Mouse (Mus musculus): ENCODE measurements at regions not wholly inside any gene's neighbourhood (a gene's known extent, or its start where the extent isn't known, plus 50 kb on each side); places are given as distances from the start of the nearest gene placed in this dataset.

DNA sequence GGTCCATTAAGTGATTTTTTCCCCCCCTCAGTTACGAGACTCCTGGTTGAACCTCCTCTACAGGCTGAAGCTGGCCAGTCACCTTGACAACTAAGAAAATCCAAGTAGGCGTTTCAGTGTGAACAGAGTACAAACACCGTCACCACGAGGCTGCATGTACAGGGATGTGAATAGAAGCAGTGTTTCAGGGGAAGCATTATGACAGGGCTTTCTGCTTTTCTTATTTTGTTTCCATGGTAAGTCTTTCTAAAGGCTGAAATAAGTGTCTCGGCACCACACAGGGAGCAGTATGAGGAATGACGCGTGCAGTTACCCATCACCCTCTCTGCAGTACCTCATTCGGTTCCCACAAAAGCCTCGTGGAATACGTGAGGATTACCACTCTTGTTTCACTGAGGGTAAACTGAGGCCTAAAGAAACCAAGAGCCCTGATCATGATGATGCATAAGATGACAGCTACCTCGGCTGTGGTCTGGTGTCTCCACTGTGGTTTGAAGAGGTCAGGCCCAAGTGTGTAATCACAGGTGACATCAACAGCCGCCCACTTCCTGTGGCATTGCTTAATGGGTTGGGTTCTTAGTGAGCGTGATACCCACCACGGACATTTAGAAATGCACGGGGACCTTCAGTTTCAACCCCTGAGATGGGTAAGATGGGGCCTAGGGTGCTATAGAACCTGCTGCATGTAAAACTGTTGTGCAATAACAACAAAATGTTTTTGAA is 230.5 kb downstream of the Foxo1 start:
- DNase-seq = no peak

DNA sequence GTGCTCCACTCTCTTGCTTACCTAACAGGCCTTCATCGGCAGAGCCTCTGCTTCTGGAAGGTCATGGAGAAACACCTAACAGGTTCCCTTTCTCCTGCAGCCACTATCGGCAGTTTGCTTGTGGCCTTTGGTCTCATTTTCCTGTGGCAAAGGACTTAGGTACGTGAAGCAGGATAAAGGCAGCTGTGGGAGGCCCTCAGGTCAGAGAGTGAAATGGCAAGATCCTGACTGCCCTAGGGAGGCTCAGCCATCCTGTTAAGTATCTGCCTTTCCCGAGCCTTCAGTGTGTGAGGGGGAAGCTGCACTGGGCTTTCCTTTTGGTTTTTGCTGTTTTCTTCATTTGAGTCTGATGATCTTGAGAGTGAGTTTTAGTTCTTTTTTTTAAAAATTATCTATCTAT is 228.8 kb downstream of the Foxo1 start:
- DNase-seq = no peak

DNA sequence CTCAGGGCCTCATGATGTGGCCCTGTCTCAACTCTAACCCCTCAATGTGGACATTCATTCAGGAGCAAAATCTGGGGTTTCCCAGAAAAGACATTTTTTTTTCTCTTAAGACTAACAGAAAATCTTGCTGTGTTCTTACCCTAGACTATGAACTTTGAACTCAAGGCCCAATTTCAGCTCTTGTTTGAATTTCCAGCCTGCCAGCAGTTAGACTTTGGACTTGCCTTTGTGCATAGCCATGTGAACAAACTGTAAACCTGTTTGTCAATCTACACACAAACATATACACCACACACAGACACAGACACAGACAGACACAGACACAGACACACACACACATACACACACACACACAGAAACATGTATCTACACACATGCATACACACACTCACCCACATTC is 227.3 kb downstream of the Foxo1 start:
- DNase-seq = peak; percentile 56 to 76

DNA sequence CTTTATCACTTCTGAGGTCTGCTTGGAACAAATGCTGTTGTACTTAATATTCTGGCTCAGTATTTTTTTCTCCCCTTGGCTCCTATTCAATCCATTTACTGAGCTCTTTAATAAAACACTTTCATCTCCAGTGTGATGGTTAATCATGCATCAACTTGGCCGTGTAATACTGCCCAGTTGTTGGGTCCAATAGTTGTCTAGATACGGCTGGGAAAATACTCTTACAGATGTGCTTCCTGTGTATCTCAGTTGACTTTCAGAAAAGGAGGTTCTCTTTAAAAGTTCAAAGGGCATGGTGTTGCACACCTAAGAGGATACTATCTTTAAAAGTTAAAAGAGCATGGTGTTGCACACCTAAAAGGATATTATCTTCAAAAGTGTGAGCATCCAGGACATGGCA is 226.8 kb downstream of the Foxo1 start:
- DNase-seq = peak; percentile 39 to 44

DNA sequence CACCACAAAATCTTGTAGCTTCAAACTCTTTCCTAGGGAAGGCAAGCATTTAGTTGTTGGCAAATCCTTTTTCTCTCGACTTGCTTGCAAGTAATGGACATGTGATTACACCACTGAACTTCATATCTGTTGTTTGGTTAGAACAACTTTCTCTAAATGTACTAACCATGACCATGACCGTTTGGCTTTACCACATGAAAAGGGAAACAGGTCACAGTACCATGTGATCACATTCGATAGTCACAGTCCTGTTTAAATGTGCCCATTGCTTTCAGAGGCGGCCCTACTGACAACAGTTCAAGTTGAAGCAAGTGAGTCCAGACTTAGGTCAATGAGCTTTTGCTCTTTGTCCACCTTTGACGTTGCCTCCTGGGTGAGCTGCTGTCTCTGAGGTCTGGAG is 211.1 kb downstream of the Foxo1 start:
- no peak for DNase-seq

DNA sequence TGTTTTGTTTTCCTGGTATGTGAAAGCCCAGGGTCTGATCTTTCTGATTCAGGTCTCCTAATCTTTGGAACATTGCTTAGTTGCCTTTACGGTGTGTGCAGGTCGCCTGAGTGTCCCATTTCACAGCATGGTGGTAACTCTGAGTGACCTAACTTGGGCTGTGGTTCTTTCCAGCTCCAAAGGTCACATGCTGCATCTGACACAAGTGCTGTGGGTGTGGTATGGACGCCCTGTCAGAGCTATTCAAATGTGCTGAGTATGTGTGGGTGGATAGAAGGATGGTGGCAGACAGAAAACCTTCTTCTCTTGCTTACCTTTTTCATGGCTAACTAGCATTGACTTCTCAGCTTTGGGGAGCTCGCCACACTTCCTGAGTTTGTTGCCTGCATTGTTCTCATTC is 201.8 kb downstream of the Foxo1 start:
- no peak for DNase-seq

DNA sequence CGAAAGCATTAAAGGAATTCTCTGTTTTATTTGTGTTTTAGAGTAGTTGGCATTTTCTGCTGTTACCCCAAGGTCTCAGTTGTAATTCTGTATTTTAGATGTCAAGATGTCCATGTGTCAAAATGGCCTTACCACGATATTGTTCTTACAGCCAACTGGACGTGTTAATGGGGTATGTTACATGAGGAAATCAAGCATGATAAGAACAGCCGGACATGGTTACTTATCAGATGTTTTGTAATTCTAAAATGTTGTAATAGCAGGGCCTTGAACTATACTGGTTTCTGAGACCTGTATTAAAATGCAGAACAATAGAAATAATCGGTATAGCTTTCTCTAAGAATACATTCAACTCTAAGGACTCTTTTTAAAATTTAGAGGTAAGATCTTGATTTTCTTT is 201.3 kb downstream of the Foxo1 start:
- DNase-seq = no peak

DNA sequence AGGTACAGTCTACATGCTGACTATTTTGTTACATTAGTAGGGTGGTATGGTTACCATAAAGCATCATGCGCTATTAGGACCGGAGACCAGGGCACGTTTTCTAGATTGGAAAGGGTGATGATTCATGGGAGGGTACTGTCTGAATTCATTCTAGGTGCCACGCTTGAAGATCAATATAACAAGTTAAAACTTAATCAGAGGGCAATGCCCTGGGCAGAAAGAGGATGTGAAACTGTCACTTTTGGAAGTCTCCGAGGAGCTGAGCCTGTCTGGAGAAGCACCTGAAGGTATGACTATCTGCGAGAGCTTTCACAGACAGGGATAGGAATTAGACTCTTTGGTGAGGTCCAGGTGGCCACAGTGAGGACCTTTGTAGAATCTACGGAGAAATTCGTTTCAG is 200.2 kb downstream of the Foxo1 start:
- no peak for DNase-seq

DNA sequence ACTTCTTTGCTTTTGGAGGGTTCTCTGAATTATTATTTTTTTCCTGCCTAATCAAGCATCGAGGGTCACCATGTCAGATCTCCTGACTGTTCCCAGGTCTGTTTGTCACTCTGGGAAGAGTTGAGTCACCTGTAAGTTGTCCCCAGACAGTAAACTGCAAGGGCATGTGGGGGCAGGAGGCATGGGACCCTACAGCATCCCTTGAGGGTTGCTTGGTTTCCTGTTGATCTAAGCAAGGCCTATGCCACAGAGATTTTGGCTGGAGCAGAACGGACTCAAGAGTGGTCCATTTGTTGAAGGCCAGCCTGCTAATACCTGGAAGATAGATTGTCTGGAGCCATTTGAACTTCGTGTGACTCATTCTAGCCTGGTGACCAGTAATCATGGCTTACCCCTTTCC is 199.7 kb downstream of the Foxo1 start:
- DNase-seq = no peak

DNA sequence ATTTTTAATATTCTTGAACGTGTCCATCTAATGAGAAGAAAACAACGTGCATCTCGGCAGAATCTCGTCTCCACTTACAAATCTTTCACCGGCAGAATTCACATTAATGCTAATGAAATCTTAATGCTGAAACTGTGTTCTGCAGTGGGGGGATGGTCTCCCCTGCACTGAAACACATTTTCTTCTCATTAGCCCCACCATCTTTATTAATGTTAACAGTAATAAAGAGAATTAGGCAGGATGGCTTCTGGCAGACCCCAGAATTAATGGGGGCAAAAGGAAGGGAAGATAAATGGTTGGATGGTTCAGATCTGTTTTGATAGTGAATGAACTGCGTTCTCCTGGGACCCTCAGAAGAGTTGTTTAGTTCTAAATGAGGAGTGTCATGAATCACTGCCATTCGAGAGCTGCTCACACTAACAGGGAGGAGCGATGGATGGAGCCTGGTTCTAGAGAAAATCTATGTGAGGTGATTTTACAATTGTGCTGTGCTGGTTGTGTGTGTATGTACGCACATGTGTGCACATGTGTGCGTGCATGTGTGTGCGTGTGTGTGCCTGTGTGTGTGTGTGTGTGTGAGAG is 198.9 kb downstream of the Foxo1 start:
- no peak for DNase-seq

DNA sequence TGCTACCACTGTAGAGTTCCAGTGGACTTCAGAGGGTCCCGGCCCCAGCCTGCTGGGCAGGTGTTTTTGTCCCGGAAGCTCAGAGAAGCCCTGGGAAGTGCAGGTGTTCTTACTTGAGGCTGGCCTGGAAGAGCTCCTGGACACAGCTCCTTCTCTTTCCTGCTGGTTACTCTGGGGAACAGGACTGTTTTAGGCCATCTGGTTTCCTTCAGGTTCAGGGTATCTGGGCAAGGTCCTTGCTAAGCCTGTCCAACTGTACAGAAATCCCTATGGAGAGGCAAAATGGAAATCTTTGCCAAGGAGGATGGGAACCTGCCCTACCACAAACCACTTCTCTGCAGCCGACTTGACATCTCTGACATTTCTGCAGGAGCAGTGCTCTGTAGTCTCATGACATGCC is 198.4 kb downstream of the Foxo1 start:
- no peak for DNase-seq

DNA sequence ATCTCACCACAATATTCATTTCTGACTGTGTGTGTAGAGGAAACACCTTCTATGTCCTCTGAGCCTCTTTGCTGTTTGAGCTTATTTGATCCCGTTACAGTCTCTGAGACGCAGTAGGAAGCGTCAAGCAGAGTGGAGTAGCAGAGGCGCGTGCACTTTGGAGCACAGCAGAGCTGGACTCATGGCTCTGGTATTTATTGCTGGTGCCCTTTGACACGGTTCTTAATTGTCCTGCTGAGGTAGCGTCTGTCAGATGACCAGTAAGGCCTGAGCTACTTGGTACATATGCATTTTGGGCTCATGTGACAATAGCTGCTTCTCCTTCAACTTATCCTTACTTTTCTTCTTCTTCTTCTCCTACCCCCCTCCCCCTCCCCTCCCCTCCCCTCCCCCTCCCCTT is 195.8 kb downstream of the Foxo1 start:
- peak; percentile 47 to 66 for DNase-seq

DNA sequence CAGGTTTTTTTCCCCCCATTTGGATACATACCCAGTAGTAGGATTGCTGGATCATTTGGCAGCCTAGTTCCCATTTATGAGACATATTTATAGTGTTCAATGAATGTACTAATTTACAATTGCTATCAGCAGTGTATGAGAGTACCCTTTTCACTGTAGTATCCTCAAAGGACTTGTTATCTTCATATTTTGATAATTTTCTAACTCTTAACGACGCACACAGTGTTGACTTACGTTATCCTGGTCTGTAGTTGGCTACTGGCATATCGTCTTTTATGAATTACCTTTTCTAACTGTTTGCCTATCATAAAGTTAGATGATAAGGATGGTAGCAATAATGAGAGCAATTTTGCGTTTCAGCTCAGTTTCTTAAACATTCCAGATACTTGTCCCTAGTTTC is 186.8 kb downstream of the Foxo1 start:
- no peak for DNase-seq

DNA sequence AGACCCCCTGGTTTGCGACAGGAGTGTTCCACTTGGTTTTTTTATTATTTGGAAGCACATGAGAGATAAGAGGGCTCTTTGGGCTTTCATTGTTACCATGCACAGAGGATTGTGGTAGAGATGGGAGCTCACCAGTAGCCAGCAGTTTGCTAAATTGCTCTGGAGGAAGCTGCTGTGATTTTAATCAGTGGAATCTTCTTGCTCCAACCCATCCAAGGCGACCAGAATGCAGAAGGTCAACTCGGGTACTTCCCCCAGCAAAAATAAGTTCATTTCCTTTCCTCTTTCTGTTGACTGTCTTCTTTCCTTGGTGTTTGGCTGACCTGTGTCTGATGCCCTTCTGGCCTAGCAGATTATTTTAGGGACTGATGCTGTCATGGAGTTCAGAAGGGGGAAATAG is 184.9 kb downstream of the Foxo1 start:
- DNase-seq = peak; percentile 10 to 19

DNA sequence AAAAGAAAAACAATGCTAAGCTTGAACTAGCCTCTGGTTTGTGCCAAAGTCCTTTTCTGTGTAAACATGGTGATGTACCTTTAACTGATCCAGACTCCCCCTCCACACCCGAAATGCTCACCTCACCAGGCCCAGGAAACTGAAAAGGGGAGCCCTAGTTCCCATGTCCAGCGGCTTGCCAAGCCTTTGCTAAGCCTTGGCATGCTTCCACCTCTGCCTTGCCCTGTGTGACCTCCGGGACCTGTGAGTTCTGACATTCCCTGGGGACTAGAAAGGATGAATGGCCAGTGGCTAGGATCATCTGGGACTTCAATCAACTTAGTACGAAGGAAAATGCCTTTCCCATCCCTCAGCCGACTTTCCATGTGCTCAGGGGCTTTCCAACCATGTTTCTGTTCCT is 184.2 kb downstream of the Foxo1 start:
- DNase-seq = peak; percentile 76 to 77

DNA sequence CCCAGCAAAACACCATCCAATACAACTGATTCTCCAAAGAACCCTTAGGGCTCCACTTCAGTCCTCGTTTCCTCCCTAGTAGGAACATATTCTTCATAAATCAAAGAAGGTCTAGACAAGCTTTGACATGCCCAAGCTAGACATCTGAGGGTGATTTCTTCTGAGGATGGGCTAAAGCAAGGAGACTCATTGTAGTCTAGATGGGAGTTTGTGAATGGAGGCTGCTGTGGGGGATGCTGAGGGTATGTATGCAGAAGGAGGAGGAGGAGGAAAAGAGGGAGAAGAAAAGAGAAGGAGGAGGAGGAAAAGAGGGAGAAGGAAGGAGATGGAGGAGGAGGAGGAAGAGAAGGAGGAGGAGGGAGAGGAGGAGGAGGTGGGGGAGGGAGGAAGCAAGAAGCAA is 178.9 kb downstream of the Foxo1 start:
- no peak for DNase-seq

DNA sequence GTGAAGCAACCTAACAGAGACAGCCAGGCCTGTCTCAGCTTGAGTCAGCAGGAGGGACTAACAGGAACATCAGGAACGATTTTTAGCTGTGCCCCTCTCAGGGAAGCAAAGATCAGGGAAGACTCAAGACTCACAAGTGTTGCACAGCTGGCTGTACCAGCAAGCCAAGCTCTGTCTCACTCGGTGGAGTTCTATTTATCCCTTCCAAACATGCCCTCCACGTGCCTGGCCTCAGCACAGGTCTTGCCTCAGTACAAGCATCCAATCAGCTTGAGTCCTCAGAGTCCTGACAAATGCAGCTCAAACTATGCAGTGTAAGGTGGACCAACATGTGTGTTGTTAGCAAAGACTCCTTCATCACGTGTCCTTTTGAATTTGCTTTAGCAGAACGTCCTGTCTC is 178.4 kb downstream of the Foxo1 start:
- no peak for DNase-seq

DNA sequence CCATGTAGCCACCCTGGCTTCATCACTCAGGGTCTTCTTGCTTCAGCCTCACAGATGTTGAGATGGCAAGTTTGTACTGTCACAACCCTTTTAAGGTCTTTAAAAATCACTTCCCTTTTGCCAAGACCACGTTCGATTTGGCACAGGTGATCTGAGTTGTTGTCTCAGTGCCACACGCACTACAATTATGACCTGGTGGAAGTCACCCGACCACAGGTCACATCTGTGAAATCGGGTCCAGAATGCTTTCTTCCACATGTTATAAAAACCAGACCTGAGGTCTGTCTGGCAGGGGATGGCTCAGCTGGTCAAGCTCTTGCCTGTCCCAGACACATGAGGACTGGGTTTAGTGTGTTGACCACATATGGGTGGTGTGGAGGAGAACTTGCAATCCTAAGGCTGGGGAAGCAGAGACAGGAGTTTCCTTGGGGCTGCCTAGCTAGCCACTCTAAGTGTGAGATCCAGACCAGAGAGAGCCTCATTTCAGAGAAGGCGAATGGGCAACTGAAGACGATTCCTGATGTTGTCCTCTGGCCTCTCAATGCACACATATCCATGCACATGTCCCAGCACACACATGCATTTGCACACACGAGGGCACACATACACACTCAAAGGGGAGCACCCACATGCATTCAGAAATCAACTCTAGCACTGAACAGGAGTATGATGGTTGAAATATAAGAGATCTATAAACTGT is 176.4 kb downstream of the Foxo1 start:
- DNase-seq = no peak

DNA sequence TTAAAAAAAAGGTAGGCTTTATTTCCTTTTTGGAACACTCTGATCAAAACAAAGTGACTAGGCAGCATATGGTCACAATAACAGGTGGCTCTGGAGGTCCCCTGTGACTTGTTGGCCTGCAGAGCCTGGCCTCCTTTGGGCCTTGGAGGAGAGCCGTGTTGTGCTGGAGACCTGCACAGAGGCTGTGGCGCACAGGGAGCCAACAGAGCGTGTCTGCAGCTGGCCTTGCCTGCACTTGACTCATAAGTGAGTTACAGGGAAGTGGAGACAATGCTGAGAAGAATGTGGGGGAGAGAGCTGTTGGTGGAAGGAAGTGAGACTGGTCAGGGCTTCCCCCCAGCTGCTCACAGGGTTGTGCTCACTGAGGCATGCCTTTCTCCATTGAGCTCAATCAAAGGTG is 175.7 kb downstream of the Foxo1 start:
- peak; percentile 14 to 27 for DNase-seq

DNA sequence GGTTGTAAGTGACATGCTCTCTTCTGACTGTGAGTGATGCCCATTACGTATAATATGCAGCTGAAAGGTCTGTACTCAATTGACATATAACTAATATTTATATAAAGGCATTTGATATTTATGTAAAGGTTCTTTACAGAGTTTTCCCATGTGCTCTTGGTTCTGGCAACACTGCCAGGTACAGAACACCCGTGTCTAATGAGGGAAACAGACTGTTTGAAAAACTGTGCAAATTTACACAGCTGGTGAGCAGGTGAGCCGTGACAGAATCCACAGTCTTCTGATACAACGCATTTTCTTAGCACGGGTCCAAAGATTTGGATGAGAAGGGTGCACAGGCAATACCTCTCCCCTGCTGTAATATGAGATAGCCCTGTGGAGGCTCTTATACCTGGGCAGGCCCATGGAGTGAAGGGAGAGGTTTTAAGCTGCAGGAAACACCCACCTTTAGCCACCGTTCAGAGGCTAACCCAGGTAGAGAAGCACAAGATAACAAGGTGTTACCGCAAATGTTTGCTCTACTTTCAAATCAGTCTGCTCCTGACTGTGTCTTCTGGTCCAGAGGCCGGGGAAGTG is 161.0 kb downstream of the Foxo1 start:
- no peak for DNase-seq

DNA sequence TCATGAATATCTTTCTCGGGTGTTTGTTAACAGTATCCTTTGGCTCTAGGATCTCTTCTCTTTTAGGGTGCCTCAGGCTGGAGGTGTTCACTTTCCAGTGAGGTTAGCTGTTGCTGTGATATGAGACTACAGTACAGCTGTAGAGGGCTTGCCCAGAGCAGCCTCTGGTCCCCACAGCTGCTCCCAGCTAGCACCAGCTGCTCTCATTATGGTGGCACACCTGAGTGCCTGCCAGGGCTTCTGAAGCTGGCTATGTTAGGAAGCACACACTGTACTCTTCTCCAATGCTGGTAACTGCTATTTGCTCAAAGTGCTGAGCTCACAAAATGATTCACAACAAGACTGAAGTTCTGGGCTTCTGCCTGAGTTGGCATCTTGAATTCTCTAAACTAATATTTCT is 154.7 kb downstream of the Foxo1 start:
- no peak for DNase-seq

DNA sequence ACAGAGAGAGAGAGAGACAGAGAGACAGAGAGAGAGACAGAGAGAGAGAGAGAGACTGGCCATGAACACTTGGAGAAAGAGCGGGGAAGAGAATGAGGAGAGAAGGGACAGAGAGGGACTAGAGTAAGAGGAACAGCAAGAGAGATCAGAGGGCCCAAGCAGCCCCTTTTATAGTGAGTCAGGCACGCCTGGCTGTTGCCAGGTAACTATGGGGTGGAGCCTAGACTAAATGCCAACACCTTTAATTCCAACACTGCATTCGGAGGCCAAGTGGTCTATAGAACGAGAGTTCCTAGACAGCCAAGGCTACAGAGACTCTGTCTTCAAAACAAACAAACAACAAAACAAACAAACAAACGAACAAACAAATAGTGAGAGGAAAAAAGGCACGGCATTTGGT is 148.1 kb downstream of the Foxo1 start:
- DNase-seq = no peak

DNA sequence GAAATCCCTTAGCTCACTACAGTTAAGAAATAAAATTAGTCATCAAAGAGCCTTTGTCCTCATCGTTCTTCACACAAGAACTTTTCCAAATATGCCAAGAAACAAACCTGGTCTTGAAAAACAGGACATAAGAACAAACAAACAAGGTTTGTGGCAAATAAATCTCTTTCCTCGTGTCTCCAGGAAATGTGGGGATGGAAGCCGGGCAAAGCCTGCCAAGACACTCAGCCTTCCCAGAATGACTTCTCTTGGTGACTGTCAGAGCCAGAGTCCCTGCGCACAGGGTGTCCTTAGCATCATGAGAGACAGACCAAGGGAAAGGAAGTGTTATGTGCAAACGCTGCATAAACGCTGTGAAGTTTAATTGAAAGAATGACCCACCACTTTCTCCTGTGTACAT is 147.2 kb downstream of the Foxo1 start:
- peak in 1 of 2 experiments; percentile 45 for DNase-seq

DNA sequence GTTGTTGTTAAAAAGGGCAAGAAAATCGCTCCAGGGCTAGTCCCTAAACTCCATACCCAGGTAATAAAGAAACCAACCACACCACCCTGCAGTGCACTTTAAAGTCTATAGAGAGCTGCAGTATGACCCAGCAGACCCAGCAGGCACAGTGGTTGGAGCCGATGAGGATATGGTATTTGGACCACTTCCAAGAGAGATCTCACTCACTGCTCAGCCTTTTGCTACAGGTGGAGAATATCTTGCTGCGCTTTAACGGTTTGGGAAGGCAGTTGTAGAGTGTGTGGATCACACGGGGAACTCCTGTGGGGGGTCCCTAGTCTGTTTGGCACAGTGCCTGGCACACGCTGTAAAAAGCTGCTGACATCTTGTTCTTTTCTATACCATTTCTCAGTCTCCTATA is 145.9 kb downstream of the Foxo1 start:
- no peak for DNase-seq
